Mouse (Mus musculus): ENCODE results near the gene Fancc. TPM values are rescaled to one million over a fixed set of nuclear protein-coding genes. Genes with fewer than 3 reads are reported as not detected.
A peak's percentile ranks its signal among the peaks of the same experiment; 100 is the strongest.

Fancc gene
- total RNA-seq, 2 experiments from 2014 or later, result 1.5 to 2.9 TPM

GRCm38 (mm10) chr13:63239301-63239804, 257.7 kb downstream of the Fancc start:
- peak in 1 of 2 experiments; percentile 40 for DNase-seq
- intact Hi-C loops (cut with DNase I), result loop anchor here (5.0 kb wide), 2 partner anchors 88 to 192 kb away; no protein-coding TSS in a partner anchor

- no peak for DNase-seq
- intact Hi-C loops (cut with DNase I), result loop anchor here (5.0 kb wide), 2 partner anchors 89 to 191 kb away; no protein-coding TSS in a partner anchor
Measured at GRCm38 (mm10) chr13:63238045-63238444, 259.0 kb downstream of the Fancc start.

GRCm38 (mm10) chr13:63236159-63236893, 260.8 kb downstream of the Fancc start:
- intact Hi-C loops (cut with DNase I), result loop anchor here (5.0 kb wide), 2 partner anchors 91 to 189 kb away; no protein-coding TSS in a partner anchor
- DNase-seq, result no peak

- no peak for DNase-seq
- intact Hi-C loops (cut with DNase I), result loop anchor here (5.0 kb wide), 2 partner anchors 92 to 188 kb away; no protein-coding TSS in a partner anchor
Measured at GRCm38 (mm10) chr13:63235551-63235950, 261.5 kb downstream of the Fancc start.

Small RNAs within 50 kb of the gene (microRNA-seq; reads per million reads assigned to microRNA genes)
- gene Mir23b (65,687 to 68,897 reads per million in 2 experiments), gene Mir24-1 (0 reads per million in 2 experiments), gene Mir27b (7,447 to 15,331 reads per million in 2 experiments), gene Mir3074-1 (0 reads per million in 2 experiments)

Other genes starting within 250 kb of the Fancc start
- gene Ptch1, start 76.3 kb upstream of the Fancc start, total RNA-seq (2021), result 10 to 100 TPM in 1 of 2 experiments, 1 to 10 TPM in 1; 8.6 to 10.4 TPM

All from gastrocnemius, postnatal 36 days (tissue).